In the genomic region with DNA sequence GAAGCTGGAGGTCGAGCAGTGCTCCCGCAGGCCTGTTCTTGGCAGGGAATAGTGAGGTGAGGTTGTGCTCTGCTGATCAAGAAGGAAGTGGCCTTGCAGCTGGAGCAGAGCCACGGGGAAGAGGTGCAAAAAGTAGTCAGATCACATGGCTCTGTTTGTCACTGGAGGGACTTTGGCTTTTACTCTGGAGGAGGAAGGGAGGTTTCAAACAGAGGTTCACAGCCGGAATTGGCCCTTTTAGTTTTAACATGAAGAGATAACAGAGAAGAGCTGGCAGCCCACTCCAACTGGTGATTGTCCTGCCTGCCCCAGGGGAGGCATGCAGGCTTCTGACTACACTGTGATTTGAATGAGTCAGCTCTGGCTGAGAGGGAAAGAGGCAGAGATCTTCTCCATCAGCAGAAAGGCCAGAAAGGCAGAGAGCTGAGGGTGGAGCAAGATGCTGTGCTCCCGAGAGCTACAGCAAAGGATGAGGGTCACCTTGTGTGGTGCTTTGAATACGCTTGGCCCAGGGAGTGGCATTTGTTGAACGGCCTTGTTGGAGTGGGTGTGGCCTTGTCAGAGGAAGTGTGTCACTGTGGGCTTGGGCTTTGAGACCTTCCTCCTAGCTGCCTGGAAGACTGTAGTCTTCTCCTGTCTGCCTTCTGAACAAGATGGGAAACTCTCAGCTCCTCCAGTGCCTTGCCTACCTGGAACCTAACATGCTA, we compare ENCODE assay signal across 11 mouse cellular contexts. TPM values are rescaled to one million over a fixed set of nuclear protein-coding genes. Genes with fewer than 3 reads are reported as not detected.
DNase-seq lines count a peak whose midpoint lies in the region; ATAC-seq and TF ChIP-seq lines count a peak whose summit lies in the region.
"Had no signal": no experiment of that assay in that cellular context is flagged by ENCODE, and none has a peak within 500 bp of the region (broad histone marks: within the 10 kb centered on the region; RNA-seq: fewer than 3 reads in every experiment).

No protein-coding gene starts in this region.

- DNase-seq in adrenal gland, postnatal 10 days: peak; percentile 64
- DNase-seq in adrenal gland, adult 8-10 months: no peak
- DNase-seq in adrenal gland, postnatal 25 days: peak; percentile 44
- no peak for DNase-seq in liver, postnatal 0 days
- DNase-seq in frontal cortex, postnatal 36 days (ENCODE audit: low spot score in 2 of 2): no peak
- no peak for DNase-seq in thymus, postnatal 10 days (ENCODE audit: low spot score in 2 of 2)

- no peaks in the 10 kb centered on the region; the same call in 1 of the 2 replicates for H3K4me1 ChIP-seq in liver, postnatal 0 days (ENCODE audit: insufficient read depth)
- no peaks in the 10 kb centered on the region for H3K4me1 ChIP-seq in neural tube, embryonic 15.5 days

- 46% methylated on average over 7 of the region's 7 CpGs for WGBS in liver, postnatal 0 days (ENCODE audit: insufficient replicate concordance)
- 73% methylated on average over 7 of the region's 7 CpGs for WGBS in neural tube, embryonic 15.5 days

- H3K36me3 ChIP-seq in liver, postnatal 0 days (replicated peaks; ENCODE audit: insufficient read depth, low read length): no peaks in the 10 kb centered on the region
- H3K36me3 ChIP-seq in neural tube, embryonic 15.5 days: no peaks in the 10 kb centered on the region
- H3K36me3 ChIP-seq: embryonic facial prominence, embryonic 13.5 days had no signal

- H3K4me2 ChIP-seq in liver, postnatal 0 days (ENCODE audit: low read depth, low read length): no peak overlapping the region
- H3K4me2 ChIP-seq in neural tube, embryonic 15.5 days: no peak overlapping the region
- H3K4me2 ChIP-seq: embryonic facial prominence, embryonic 13.5 days had no signal

- H3K27me3 ChIP-seq in liver, postnatal 0 days (ENCODE audit: insufficient read depth, low read length): no peaks in the 10 kb centered on the region
- H3K27me3 ChIP-seq in neural tube, embryonic 15.5 days (replicated peaks): no peaks in the 10 kb centered on the region
- H3K27me3 ChIP-seq: embryonic facial prominence, embryonic 13.5 days had no signal

- no peak for TF ChIP-seq EP300 in liver, postnatal 0 days (IDR thresholded peaks at IDR 0.05; ENCODE audit: low read depth)

- 0 out of 2 replicates have a peak overlapping the region, but pooled peaks have one; percentile 11 for H3K27ac ChIP-seq in liver, postnatal 0 days (ENCODE audit: low read depth)
- H3K27ac ChIP-seq in neural tube, embryonic 15.5 days (replicated peaks): no peak overlapping the region
- H3K27ac ChIP-seq: embryonic facial prominence, embryonic 13.5 days had no signal

- no peaks in the 10 kb centered on the region for H3K9me3 ChIP-seq in liver, postnatal 0 days (ENCODE audit: low read length)
- H3K9me3 ChIP-seq in neural tube, embryonic 15.5 days (replicated peaks): no peaks in the 10 kb centered on the region
- H3K9me3 ChIP-seq: embryonic facial prominence, embryonic 13.5 days had no signal

- H3K9ac ChIP-seq in liver, postnatal 0 days (replicated peaks): no peak overlapping the region
- H3K9ac ChIP-seq in neural tube, embryonic 15.5 days (replicated peaks): no peak overlapping the region
- H3K9ac ChIP-seq: embryonic facial prominence, embryonic 13.5 days had no signal

- ATAC-seq in hematopoietic stem cell, adult 5-6 weeks (replicated peaks in 1 of 2; ENCODE audit: insufficient read depth in 1 of 2, low FRiP score in 2 of 2, low TSS enrichment in 1 of 2, low read depth in 1 of 2, poor library complexity in 2 of 2, severe bottlenecking in 2 of 2): peak; percentile 36 to 42; a peak in 2 of 4 replicates
- no peak for ATAC-seq in liver, postnatal 0 days
- ATAC-seq in neural tube, embryonic 15.5 days (ENCODE audit: low FRiP score): no peak

- no peak for TF ChIP-seq CTCF in liver, postnatal 0 days (IDR thresholded peaks at IDR 0.05; ENCODE audit: low read depth)

- H3K4me3 ChIP-seq in liver, postnatal 0 days (ENCODE audit: low read depth, low read length): no peak overlapping the region
- H3K4me3 ChIP-seq in neural tube, embryonic 15.5 days (replicated peaks): no peak overlapping the region
- H3K4me3 ChIP-seq: embryonic facial prominence, embryonic 13.5 days; megakaryocyte, embryonic 14.5 days had no signal

RNA-seq across cellular contexts. Expression of gene Polm, which starts 9.0 kb away (rescaled TPM):
- 10 to 100 TPM in 1 of 2 experiments, 1 to 10 TPM in 1; 6.3 to 13.7 TPM for total RNA-seq in adrenal gland, postnatal 10 days (2021)
- total RNA-seq in adrenal gland, adult 8-10 months (2022): 10 to 100 TPM in 2 of 4 experiments, 1 to 10 TPM in 2; 8.0 to 14.7 (median 11.5) TPM
- total RNA-seq in adrenal gland, postnatal 25 days (2021): 12.0 and 13.8 TPM in 2 replicates
- total RNA-seq in hematopoietic stem cell, adult 5-6 weeks (2017): 1.4 and 5.1 TPM in 2 replicates
- 2.1 and 2.3 TPM in 2 replicates for polyA plus RNA-seq in liver, postnatal 0 days (2015; fragmentation: Nextera tagmentation; extraction: Ambion mirVana)
- polyA plus RNA-seq in neural tube, embryonic 15.5 days (2015; fragmentation: Nextera tagmentation; extraction: Ambion mirVana): 6.5 and 8.5 TPM in 2 replicates

RNA-seq across cellular contexts. Expression of gene Aebp1, which starts 15.0 kb away (rescaled TPM):
- total RNA-seq in adrenal gland, postnatal 10 days (2021): 100 to 1,000 TPM; 153 to 172 TPM
- total RNA-seq in adrenal gland, adult 8-10 months (2022): 100 to 1,000 TPM; 443 to 768 (median 514) TPM
- total RNA-seq in adrenal gland, postnatal 25 days (2021): 399 and 434 TPM in 2 replicates
- total RNA-seq in hematopoietic stem cell, adult 5-6 weeks (2017): 0.25 and 0.65 TPM in 2 replicates
- 2.9 and 3.1 TPM in 2 replicates for polyA plus RNA-seq in liver, postnatal 0 days (2015; fragmentation: Nextera tagmentation; extraction: Ambion mirVana)
- 22.1 and 24.3 TPM in 2 replicates for polyA plus RNA-seq in neural tube, embryonic 15.5 days (2015; fragmentation: Nextera tagmentation; extraction: Ambion mirVana)

RNA-seq across cellular contexts. Expression of gene Pold2, which starts 31.3 kb away (rescaled TPM):
- total RNA-seq in adrenal gland, postnatal 10 days (2021): 10 to 100 TPM; 48.6 to 53.0 TPM
- 10 to 100 TPM; 39.6 to 67.0 (median 51.5) TPM for total RNA-seq in adrenal gland, adult 8-10 months (2022)
- total RNA-seq in adrenal gland, postnatal 25 days (2021): 33.6 and 42.2 TPM in 2 replicates
- total RNA-seq in hematopoietic stem cell, adult 5-6 weeks (2017): 39.9 and 55.8 TPM in 2 replicates
- 24.0 and 27.0 TPM in 2 replicates for polyA plus RNA-seq in liver, postnatal 0 days (2015; fragmentation: Nextera tagmentation; extraction: Ambion mirVana)
- polyA plus RNA-seq in neural tube, embryonic 15.5 days (2015; fragmentation: Nextera tagmentation; extraction: Ambion mirVana): 64.5 and 81.0 TPM in 2 replicates

RNA-seq across cellular contexts. Expression of gene Pgam2, which starts 43.3 kb away (rescaled TPM):
- 100 to 1,000 TPM in 1 of 2 experiments, 10 to 100 TPM in 1; 37.0 to 157 TPM for total RNA-seq in adrenal gland, postnatal 10 days (2021)
- not detected for total RNA-seq in adrenal gland, adult 8-10 months (2022)
- not detected in 2 replicates for total RNA-seq in adrenal gland, postnatal 25 days (2021)
- 1.2 TPM in 1 of 2 replicates, not detected in the other for total RNA-seq in hematopoietic stem cell, adult 5-6 weeks (2017)
- 1.1 and 16.6 TPM in 2 replicates for polyA plus RNA-seq in liver, postnatal 0 days (2015; fragmentation: Nextera tagmentation; extraction: Ambion mirVana)
- 14.4 and 21.9 TPM in 2 replicates for polyA plus RNA-seq in neural tube, embryonic 15.5 days (2015; fragmentation: Nextera tagmentation; extraction: Ambion mirVana)

RNA-seq across cellular contexts. Expression of gene Myl7, which starts 51.8 kb away (rescaled TPM):
- under 1 TPM in 1 of 2 experiments, not detected in 1; 0.66 TPM for total RNA-seq in adrenal gland, postnatal 10 days (2021)
- total RNA-seq in adrenal gland, adult 8-10 months (2022): under 1 TPM in 1 of 4 experiments, not detected in 3; 0.73 TPM
- total RNA-seq in adrenal gland, postnatal 25 days (2021): not detected in 2 replicates
- total RNA-seq in hematopoietic stem cell, adult 5-6 weeks (2017): not detected in 2 replicates
- 2.4 and 2.6 TPM in 2 replicates for polyA plus RNA-seq in liver, postnatal 0 days (2015; fragmentation: Nextera tagmentation; extraction: Ambion mirVana)
- 1.4 and 10.6 TPM in 2 replicates for polyA plus RNA-seq in neural tube, embryonic 15.5 days (2015; fragmentation: Nextera tagmentation; extraction: Ambion mirVana)
- polyA plus RNA-seq: C2C12 had no signal

Comparison
In these comparisons a context has a peak if more than half of its experiments do, and no peak if none do; other contexts are left out.
1. DNase-seq: peak in adrenal gland, postnatal 10 days (single experiment) and adrenal gland, postnatal 25 days (single experiment); none in adrenal gland, adult 8-10 months (single experiment), liver, postnatal 0 days (single experiment), frontal cortex, postnatal 36 days (0 of 2) and thymus, postnatal 10 days (0 of 2).
2. ATAC-seq: peak in hematopoietic stem cell, adult 5-6 weeks (2 of 2); none in liver, postnatal 0 days (single experiment) and neural tube, embryonic 15.5 days (single experiment).
3. RNA of gene Aebp1, which starts 15.0 kb away (total RNA-seq): 443 to 768 TPM in adrenal gland, adult 8-10 months, 399 to 434 TPM in adrenal gland, postnatal 25 days and 153 to 172 TPM in adrenal gland, postnatal 10 days; 0.25 to 0.65 TPM in hematopoietic stem cell, adult 5-6 weeks; every median in the first group is over 10 times any median in the second.